Mouse (Mus musculus): ENCODE data around the gene Fcgrt.
A peak's percentile ranks its signal among the peaks of the same experiment; 100 is the strongest.
"Not testable (repeated sequence)": the region's sequence is repeated elsewhere in the genome, so short reads cannot be mapped to it uniquely, and the experiment has no call there.

Gene Fcgrt

DNA sequence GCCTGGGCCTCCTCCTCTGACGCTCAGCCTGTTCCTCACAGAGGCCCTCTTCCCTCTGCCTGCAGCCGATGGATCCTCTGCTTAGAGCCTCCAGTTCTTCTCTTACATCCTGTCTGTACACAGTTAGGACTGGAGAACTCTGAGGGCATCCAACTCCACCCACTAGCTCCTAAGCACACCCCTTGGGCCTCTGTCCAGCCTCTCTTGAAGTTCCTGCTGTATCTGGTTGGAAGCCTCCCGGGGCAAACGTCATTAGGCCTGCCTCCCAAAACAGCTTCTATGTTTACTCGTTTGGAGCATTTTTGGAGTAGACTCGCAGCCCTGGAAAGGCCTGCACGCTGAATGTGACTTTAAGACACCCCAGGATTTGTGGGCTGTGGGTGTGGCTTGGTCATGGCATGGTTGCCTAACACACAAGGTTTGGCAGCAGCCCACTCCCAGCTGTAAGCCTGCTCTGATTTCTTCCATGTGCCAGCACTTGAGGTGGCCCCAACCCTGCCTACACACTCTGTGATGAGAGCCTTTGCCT, at the start of gene Fcgrt:
TSS of gene Fcgrt (minus strand) at position 200 of the 529 bp plus-strand sequence.
- peak; percentile 84 for DNase-seq (ENCODE audit: low spot score)

DNA sequence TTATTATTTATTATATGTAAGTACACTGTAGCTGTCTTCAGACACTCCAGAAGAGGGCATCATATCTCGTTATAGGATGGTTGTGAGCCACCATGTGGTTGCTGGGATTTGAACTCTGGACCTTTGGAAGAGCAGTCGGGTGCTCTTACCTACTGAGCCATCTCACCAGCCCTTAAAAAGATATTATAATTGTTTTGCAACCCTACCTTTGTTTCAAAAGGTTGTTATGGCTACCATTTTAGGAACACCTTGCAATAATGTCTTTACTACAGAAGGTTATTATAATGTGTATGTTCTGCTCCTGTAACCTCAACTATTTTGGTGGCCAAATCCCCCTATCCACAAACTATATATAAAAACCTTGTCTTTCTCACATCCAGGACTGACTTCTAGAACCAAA, 49.4 kb upstream of the Fcgrt start:
- DNase-seq (ENCODE audit: low spot score): not testable (repeated sequence)

GRCm38 (mm10) chr7:45151303-45151702, 47.7 kb upstream of the Fcgrt start:
- DNase-seq (ENCODE audit: low spot score): peak; percentile 56

GRCm38 (mm10) chr7:45150321-45150720, 46.7 kb upstream of the Fcgrt start:
- DNase-seq (ENCODE audit: low spot score): no peak

DNA sequence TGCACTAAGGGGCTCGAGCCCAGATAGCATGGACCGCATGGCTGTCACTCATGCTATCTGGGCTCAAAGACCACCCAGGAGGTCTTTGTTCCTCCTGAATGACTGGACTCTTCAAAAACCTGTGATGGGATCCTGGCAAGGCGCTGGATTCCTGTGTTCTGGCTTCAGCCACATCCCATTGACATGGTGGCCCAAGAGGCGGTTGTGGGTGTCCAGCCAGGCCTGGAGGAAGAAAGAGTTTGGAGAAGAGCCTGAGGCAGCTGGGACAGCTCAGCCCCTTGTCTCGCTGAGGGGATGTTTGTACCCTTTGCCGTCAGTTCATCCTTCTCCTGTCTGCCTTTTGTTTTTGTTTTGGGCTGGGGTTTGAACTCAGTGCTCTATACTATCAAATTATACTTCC, 45.9 kb upstream of the Fcgrt start:
- no peak for DNase-seq (ENCODE audit: low spot score)

DNA sequence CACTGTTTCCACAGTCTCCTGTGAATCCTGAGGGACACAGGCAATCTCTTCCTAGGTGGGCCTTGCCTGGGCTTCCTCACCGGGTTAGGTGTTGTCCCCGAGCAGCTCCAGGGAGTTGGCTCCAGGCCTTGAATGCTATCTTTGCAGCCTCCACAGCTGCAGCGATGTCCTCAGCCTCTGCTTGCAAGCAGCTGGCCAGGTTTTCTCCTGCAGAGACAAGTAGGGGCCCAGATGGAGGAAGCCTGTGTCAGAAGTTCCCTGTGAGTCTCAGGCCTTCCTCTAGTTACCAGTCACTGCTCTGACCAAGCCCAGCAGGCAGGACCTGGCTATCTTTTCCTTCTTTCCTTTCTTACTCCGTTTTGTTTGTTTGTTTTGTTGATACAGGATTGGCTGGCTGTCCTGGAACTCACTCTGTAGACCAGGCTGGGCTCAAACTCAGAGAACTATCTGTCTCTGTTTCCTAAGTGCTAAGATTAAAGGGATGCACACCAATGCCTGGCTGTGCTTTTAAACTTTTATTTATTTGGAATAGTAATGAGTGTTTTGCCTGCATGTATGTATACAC, 45.0 kb upstream of the Fcgrt start:
- DNase-seq (ENCODE audit: low spot score): no peak

- no peak for DNase-seq (ENCODE audit: low spot score)
Observed at GRCm38 (mm10) chr7:45147899-45148298, 44.2 kb upstream of the Fcgrt start.

DNA sequence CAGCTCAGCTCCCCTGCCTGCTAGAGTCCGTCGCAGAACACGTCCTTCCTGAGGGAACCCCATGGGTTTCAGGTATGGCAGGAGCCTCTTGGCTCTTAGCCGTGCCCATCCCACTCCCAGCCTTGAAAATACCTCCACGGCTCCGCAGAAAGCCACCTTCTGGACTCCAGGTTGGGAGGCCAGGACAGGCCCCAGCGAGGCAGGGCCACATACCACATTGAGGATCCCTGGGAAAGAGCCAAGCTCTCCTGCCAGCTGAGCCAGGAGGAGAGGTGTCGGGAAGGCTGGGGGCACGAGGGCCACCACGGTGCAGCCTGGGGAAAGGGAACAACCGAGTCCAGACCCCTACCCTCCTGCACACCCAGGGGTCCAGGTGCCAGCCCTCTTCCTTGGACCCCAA, 43.6 kb upstream of the Fcgrt start:
- DNase-seq (ENCODE audit: low spot score): no peak

DNA sequence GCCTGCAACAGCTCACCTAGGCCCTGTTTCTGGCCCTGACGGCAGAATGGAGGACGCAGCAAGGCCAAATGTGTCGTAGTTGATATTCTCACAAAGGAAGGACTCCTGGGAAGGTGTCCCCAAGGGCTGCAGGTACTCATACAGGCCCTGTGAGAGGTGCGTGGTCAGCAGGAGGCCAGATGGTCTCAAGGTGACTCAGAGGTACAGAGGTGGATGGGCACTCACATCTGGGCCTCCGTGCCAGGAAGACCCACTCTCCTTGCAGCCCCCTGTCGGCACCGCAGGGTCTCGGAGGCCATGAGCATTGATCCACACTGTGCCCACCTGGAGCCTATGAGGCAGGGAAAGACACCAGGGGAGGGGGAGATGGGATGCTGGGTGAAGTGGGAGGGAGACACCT, 41.8 kb upstream of the Fcgrt start:
- no peak for DNase-seq (ENCODE audit: low spot score)

- no peak for DNase-seq (ENCODE audit: low spot score)
Observed at GRCm38 (mm10) chr7:45144368-45145174, 40.9 kb upstream of the Fcgrt start.

- DNase-seq (ENCODE audit: low spot score): no peak
Observed at GRCm38 (mm10) chr7:45141914-45142313, 38.3 kb upstream of the Fcgrt start.

GRCm38 (mm10) chr7:45141319-45141718, 37.7 kb upstream of the Fcgrt start:
- DNase-seq (ENCODE audit: low spot score): no peak

- DNase-seq (ENCODE audit: low spot score): no peak
Observed at GRCm38 (mm10) chr7:45139904-45140723, 36.5 kb upstream of the Fcgrt start.

GRCm38 (mm10) chr7:45138403-45138802, 34.8 kb upstream of the Fcgrt start:
- DNase-seq (ENCODE audit: low spot score): no peak

DNA sequence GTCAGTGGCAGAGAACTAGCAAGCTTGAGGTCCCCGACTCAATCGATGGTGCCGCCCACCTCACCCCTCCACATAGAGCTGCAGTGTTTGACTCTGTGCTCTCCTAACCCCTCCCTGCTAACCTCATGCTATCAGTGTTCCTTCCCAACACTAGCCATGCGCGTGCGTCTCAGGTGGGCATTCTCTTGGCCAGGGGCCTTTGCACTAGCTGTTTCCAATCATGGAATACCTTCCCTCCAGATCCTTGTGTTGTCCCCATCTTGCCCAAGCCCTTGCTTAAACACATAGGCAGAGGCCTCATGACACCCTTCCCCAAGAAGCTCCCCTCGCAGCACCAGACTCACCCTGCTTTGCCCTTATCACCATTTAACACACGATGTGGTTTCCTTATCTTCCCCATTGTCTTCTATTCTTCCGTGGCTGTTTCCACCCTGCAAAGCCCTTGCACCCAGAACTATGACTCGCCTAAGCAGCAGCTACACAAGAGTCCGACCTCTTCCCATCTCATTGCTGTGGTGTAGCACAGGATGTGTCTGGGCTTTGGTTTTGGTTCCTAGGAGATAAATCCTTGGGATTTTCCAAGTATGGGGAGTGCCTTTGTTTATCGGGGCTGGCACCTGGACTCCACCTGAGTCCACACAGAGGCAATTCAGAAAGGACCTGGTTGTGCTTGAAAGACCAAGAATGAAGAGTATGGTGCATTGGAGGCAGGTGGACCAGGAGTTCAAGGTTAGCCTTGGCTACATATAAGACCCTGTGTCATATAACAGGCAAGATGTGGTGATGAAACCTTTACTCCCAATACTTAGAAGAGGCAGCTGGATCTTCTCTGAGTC, 33.7 kb upstream of the Fcgrt start:
- DNase-seq (ENCODE audit: low spot score): no peak

GRCm38 (mm10) chr7:45135993-45136567, 32.4 kb upstream of the Fcgrt start, which contains the start of the genes Gm45713 and Flt3l:
TSS of gene Gm45713 (minus strand) at chr7:45136231.
TSS of gene Flt3l (minus strand) at chr7:45136432.
- DNase-seq (ENCODE audit: low spot score): peak; percentile 94

DNA sequence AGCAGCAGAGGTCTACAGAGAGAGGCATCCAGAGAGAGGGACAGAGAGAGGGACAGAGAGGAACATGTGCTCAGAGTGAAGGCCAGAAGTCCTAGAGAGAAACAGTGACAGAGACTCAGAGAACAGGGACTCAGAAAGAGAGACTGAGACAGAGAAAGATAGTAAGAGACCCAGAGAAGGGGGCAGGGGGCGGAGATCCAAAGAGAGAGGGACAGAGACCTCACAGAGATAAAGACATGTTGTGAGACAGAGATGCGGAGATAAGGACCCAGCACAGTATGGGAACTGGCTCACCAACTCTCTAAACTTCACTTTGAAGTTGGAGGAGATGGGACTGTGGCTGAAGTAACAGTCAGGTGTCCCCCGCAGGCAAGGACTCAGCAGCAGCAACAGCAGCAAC, 31.7 kb upstream of the Fcgrt start:
- DNase-seq (ENCODE audit: low spot score): no peak

- no peak for DNase-seq (ENCODE audit: low spot score)
Observed at GRCm38 (mm10) chr7:45134544-45135026, 30.9 kb upstream of the Fcgrt start.

GRCm38 (mm10) chr7:45133446-45134159, 30.0 kb upstream of the Fcgrt start:
- no peak for DNase-seq (ENCODE audit: low spot score)

GRCm38 (mm10) chr7:45131850-45132249, 28.2 kb upstream of the Fcgrt start:
- no peak for DNase-seq (ENCODE audit: low spot score)

Data from ovary, postnatal 14 days (tissue).